Mouse (Mus musculus) intestine, embryonic 16.5 days (tissue): ENCODE results near the gene Rpa2. TPM values are rescaled to one million over a fixed set of nuclear protein-coding genes. Genes with fewer than 3 reads are reported as not detected.
"Not testable (repeated sequence)": the region's sequence is repeated elsewhere in the genome, so short reads cannot be mapped to it uniquely, and the experiment has no call there.

ENCODE experiments used
- ATAC-seq: fragments of 200-750 bp; cut with Nextera tagmentation; 2 replicates; pipeline ENCODE4 v1.8.0; 2017; ENCODE audit warnings: moderate TSS enrichment, moderate library complexity
- H3K27ac ChIP-seq: fragments of 300-500 bp; sonication (generic); 2 replicates; pipeline ENCODE4 v1.5.1; 2014; ENCODE audit warnings: mild to moderate bottlenecking, low read length
- H3K27me3 ChIP-seq: fragments of 300-500 bp; sonication (generic); replicated peaks from 2 replicates; pipeline ENCODE4 v1.6.1; 2014; ENCODE audit warnings: low read length, control low read depth, mixed read lengths; ENCODE audit not compliant: control insufficient read depth, insufficient read depth
- H3K36me3 ChIP-seq: fragments of 300-500 bp; sonication (generic); 2 replicates; pipeline ENCODE4 v1.6.1; 2014; ENCODE audit warnings: low read length, control low read depth; ENCODE audit not compliant: control insufficient read depth, insufficient read depth
- H3K4me1 ChIP-seq: fragments of 300-500 bp; sonication (generic); 2 replicates; pipeline ENCODE4 v1.6.1; 2014; ENCODE audit warnings: low read length, control low read depth, mixed read lengths; ENCODE audit not compliant: control insufficient read depth, insufficient read depth
- H3K4me2 ChIP-seq: fragments of 300-500 bp; sonication (generic); 2 replicates; pipeline ENCODE4 v1.6.1; 2014; ENCODE audit warnings: low read depth, low read length, control low read depth
- H3K4me3 ChIP-seq: fragments of 300-500 bp; sonication (generic); 2 replicates; pipeline ENCODE4 v1.5.1; 2014; ENCODE audit warnings: mild to moderate bottlenecking, low read length
- H3K9ac ChIP-seq: fragments of 300-500 bp; sonication (generic); 2 replicates; pipeline ENCODE4 v1.6.1; 2014; ENCODE audit warnings: low read depth, low read length
- H3K9me3 ChIP-seq: fragments of 300-500 bp; sonication (generic); 2 replicates; pipeline ENCODE4 v1.6.1; 2016; ENCODE audit warnings: low read length, control low read depth; ENCODE audit not compliant: control insufficient read depth
- WGBS: fragments of 180-500 bp; shearing (Covaris S2); extraction: QIAGEN DNeasy Blood & Tissue Kit; methylation state at CpG from one replicate; pipeline ENCODE4 v1.1.7; 2014; 5-methylcytosine and 5-hydroxymethylcytosine counted together
- polyA plus RNA-seq: library from polyadenylated mRNA; unstranded; fragments of >200 nt; fragmentation: Nextera tagmentation; extraction: Ambion mirVana; gene quantifications from 2 replicates; pipeline ENCODE4 v1.2.1, GENCODE M21; 2015

The Rpa2 gene
- polyA plus RNA-seq, 1 experiment from 2014 or later = 76.0 TPM

DNA sequence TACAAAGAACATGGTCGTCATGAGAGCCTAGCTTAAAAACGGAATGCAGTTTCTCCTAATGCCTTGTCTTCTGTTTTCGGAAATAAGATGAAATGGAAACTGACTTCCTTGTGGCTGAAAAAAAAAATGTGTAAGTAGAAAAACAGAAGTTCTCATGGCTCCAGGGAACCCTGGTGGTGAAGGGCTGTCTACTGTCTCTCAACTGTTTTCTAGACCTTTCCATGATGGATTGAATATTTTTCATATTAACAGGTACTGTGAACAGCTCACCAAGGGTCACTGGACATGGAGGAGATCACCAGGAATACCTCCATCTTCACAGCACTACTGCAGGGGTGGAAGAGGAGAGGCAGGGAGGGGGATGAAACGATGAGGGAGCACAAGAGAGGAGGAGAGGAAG lies 29.9 kb downstream of the Rpa2 start:
- Histone ChIP-seq H3K27ac (no peak overlapping the region), H3K36me3 (no peaks in the 10 kb centered on the region), H3K9ac (no peak overlapping the region), H3K9me3 (no peaks in the 10 kb centered on the region), H3K4me2 (no peak overlapping the region), H3K4me1 (peaks cover 4% of the 10 kb centered on the region; the same call in 1 of the 2 replicates), H3K4me3 (no peak overlapping the region), H3K27me3 (peaks cover 9% of the 10 kb centered on the region)
- ATAC-seq = no peak
- WGBS = 69% methylated on average over 4 of the region's 4 CpGs

DNA sequence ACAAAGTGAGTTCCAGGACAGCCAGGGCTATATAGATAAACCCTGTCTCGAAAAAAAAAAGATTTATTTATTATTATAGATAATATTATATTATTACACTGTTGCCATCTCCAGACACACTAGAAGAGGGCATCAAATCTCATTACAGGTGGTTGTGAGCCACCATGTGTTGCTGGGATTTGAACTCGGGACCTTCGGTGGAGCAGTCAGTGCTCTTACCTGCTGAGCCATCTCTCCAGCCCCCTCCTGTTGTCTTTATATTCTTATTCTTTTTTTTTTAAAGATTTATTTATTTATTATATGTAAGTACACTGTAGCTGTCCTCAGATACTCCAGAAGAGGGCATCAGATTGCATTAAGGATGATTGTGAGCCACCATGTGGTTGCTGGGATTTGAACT lies 30.5 kb downstream of the Rpa2 start:
- H3K4me2 ChIP-seq, H3K9me3 ChIP-seq, H3K27me3 ChIP-seq, H3K36me3 ChIP-seq, ATAC-seq, H3K4me3 ChIP-seq, H3K4me1 ChIP-seq, H3K9ac ChIP-seq, H3K27ac ChIP-seq: not testable (repeated sequence)
- 86% methylated on average over 3 of the region's 3 CpGs for WGBS

DNA sequence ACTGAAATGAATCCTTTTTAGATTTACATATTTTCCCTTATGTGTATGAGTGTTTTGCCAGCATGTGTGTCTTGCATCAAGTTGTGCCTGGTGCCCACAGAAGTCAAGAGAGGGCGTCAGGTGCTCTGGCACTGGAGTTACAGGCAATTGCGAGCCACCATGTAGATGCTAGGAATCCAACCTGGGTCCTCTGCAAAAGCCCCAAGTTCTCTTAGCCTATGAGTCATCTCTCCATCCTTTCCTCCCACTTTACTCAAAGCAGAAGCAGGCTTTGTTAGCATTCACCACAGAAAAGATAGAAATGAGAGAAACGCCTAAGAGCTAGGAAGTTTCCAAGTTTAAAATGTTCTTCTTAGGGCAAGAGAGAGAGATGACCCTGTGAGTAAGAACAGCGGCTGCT lies 31.7 kb downstream of the Rpa2 start:
- Histone ChIP-seq H3K4me2 (no peak overlapping the region), H3K4me3 (no peak overlapping the region), H3K4me1 (peaks cover 4% of the 10 kb centered on the region; the same call in 1 of the 2 replicates), H3K27ac (no peak overlapping the region), H3K9me3 (no peaks in the 10 kb centered on the region), H3K36me3 (no peaks in the 10 kb centered on the region), H3K27me3 (peaks cover 6% of the 10 kb centered on the region), H3K9ac (no peak overlapping the region)
- ATAC-seq = no peak
- WGBS = 87% methylated on average over 4 of the region's 4 CpGs

DNA sequence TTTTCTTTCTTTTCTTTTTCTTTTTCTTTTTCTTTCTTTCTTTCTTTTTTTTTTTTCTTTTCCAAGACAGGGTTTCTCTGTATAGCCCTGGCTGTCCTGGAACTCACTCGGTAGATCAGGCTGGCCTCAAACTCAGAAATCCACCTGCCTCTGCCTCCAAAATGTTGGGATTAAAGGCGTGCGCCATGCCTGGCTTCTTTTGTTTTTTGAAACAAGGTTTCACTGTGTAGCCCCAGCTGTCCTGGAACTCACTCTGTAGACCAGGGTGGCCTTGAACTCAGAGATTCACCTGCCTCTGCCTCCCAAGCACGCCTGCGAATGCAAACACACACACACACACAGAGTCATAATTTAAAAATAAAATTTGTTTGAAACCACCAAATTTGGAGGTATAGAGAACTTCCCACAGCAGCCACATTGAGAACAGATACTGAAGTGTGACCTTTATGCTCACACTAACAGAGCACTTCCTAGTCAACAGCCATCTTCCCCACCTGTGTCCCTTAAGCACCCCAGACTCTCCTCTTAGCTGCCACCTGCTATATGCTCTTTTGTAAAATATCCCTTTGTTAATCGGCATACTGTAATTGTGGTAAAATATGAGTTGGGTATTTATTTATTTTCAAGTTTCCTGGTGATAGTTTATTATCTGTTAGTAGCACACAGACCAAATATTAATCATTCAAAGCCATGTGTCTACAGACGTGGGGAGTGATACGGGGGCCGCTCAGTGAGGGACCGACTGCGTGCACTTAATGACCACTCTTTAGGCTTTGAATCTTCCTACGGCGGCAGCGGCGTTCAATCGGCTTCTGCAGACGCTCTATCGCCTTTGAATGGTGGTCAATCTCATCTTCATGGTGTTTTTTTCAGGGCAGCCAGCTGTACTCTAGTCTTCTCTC lies 33.3 kb downstream of the Rpa2 start:
- H3K36me3 ChIP-seq = no peaks in the 10 kb centered on the region
- H3K4me3 ChIP-seq = no peak overlapping the region
- no peaks in the 10 kb centered on the region for H3K9me3 ChIP-seq
- H3K27ac ChIP-seq = peak overlapping the region; percentile 5; the same call in 1 of the 2 replicates
- ATAC-seq = no peak
- 87% methylated on average over 18 of the region's 18 CpGs for WGBS
- H3K9ac ChIP-seq = peak overlapping the region; percentile 2; the same call in 1 of the 2 replicates
- no peaks in the 10 kb centered on the region for H3K4me1 ChIP-seq
- no peaks in the 10 kb centered on the region for H3K27me3 ChIP-seq
- H3K4me2 ChIP-seq = no peak overlapping the region

GRCm38 (mm10) chr4:132802171-132802637 lies 34.1 kb downstream of the Rpa2 start:
- no peaks in the 10 kb centered on the region for H3K36me3 ChIP-seq
- no peaks in the 10 kb centered on the region for H3K27me3 ChIP-seq
- 63% methylated on average over 16 of the region's 16 CpGs for WGBS
- no peaks in the 10 kb centered on the region for H3K4me1 ChIP-seq
- H3K4me2 ChIP-seq = no peak overlapping the region
- peak overlapping the region; percentile 5; the same call in 1 of the 2 replicates for H3K27ac ChIP-seq
- no peaks in the 10 kb centered on the region for H3K9me3 ChIP-seq
- peak overlapping the region; percentile 2; the same call in 1 of the 2 replicates for H3K9ac ChIP-seq
- no peak overlapping the region for H3K4me3 ChIP-seq
- ATAC-seq = no peak

DNA sequence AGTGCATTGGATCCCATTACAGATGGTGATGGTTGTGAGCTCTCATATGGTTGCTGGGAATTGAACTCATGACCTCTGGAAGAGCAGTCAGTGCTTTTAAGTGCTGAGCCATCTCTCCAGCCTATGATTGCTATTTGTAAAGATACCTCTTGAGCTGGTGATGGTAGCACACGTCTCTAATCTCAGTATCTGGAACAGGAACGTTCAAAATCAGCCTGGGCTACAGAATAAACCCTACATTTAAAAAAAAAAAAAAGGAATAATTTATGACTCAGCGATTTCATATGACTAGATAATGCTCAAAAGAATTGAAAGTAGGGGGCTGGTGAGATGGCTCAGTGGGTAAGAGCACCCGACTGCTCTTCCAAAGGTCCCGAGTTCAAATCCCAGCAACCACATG lies 35.1 kb downstream of the Rpa2 start:
- H3K9me3 ChIP-seq = no peaks in the 10 kb centered on the region
- no peaks in the 10 kb centered on the region for H3K36me3 ChIP-seq
- no peak overlapping the region for H3K4me3 ChIP-seq
- no peaks in the 10 kb centered on the region for H3K4me1 ChIP-seq
- H3K27ac ChIP-seq = no peak overlapping the region; the same call in 1 of the 2 replicates
- no peak overlapping the region for H3K9ac ChIP-seq
- 85% methylated on average over 5 of the region's 5 CpGs for WGBS
- no peak for ATAC-seq
- H3K27me3 ChIP-seq = no peaks in the 10 kb centered on the region
- H3K4me2 ChIP-seq = no peak overlapping the region

- no peak overlapping the region for H3K4me2 ChIP-seq
- WGBS = 95% methylated on average over 7 of the region's 7 CpGs
- no peaks in the 10 kb centered on the region for H3K27me3 ChIP-seq
- no peaks in the 10 kb centered on the region; the same call in 1 of the 2 replicates for H3K4me1 ChIP-seq
- H3K4me3 ChIP-seq = no peak overlapping the region
- H3K9me3 ChIP-seq = no peaks in the 10 kb centered on the region
- H3K36me3 ChIP-seq = no peaks in the 10 kb centered on the region
- H3K9ac ChIP-seq = no peak overlapping the region
- no peak for ATAC-seq
- no peak overlapping the region for H3K27ac ChIP-seq
Measured at GRCm38 (mm10) chr4:132803876-132804275, 35.7 kb downstream of the Rpa2 start.

DNA sequence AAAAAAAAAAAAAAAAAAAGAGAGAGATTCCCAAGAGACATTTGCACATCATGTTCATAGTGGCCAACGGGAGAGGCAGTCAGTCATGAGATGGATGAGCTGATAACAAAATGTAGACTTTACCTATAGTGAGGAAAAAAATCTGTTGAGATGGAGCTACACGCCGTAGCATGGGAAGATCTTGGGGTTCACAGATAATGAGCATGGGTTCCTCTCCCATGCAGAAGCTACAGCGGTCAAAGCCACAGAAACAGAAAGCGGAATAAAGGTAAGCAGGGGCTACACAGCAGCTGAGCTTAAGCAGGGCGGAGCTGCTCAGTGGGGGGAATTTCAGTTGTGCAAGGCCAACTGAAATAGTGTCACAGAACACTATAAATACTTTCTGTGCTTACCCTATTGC lies 36.2 kb downstream of the Rpa2 start:
- H3K4me2 ChIP-seq = no peak overlapping the region
- 85% methylated on average over 6 of the region's 6 CpGs for WGBS
- H3K27me3 ChIP-seq = no peaks in the 10 kb centered on the region
- no peak overlapping the region for H3K27ac ChIP-seq
- no peak overlapping the region for H3K9ac ChIP-seq
- ATAC-seq = no peak
- no peak overlapping the region for H3K4me3 ChIP-seq
- H3K4me1 ChIP-seq = no peaks in the 10 kb centered on the region; the same call in 1 of the 2 replicates
- H3K36me3 ChIP-seq = no peaks in the 10 kb centered on the region
- no peaks in the 10 kb centered on the region for H3K9me3 ChIP-seq

GRCm38 (mm10) chr4:132805146-132805545 lies 37.0 kb downstream of the Rpa2 start:
- Histone ChIP-seq H3K27me3 (no peaks in the 10 kb centered on the region), H3K4me2 (no peak overlapping the region), H3K4me1 (no peaks in the 10 kb centered on the region; the same call in 1 of the 2 replicates), H3K9ac (no peak overlapping the region), H3K4me3 (no peak overlapping the region), H3K27ac (no peak overlapping the region), H3K9me3 (no peaks in the 10 kb centered on the region), H3K36me3 (no peaks in the 10 kb centered on the region)
- ATAC-seq = no peak
- WGBS = 88% methylated on average over 5 of the region's 5 CpGs
